In the genomic region with DNA sequence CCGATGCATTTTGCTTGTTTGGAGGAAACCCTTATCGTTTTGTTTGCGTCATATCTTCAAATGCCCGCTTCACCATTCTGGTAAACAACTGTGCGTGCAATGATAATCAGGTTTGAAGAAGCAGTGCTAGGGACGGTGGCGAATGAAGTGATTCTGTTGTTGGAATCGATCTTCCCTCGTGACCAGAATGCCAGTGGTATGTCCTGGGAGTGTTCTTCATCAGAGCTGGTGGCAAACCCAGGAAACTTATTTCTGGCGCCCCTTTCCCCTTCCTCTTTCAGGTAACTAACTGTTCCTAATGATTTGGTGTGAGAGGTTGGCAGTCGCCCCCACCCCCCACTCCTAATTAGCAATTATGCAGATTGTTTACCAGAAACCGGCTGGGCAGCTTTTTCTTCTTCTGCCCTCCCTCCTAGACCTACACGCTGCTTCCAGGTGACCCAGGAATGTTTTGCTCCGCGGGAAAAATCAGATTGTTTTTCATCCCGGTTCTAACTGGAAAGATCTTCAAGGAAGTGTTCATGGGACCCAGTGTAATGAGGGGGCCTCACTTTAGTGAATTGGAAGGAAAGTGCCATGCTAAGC, we compare ENCODE assay signal across 8 mouse cellular contexts.
DNase-seq lines count a peak whose midpoint lies in the region; ATAC-seq and TF ChIP-seq lines count a peak whose summit lies in the region.

No protein-coding gene starts in this region.

- intact Hi-C loops in left cerebral cortex, adult 2 months (cut with DNase I), result no loop called here

- peak overlapping the region; percentile 44 for H3K9ac ChIP-seq in forebrain, embryonic 15.5 days (replicated peaks)
- H3K9ac ChIP-seq in limb, embryonic 11.5 days (ENCODE audit: low read length), result peak overlapping the region; percentile 49

- peak; percentile 32; the same call in 1 of the 2 replicates for ATAC-seq in forebrain, embryonic 15.5 days (replicated peaks)
- no peak; the same call in 1 of the 2 replicates for ATAC-seq in limb, embryonic 11.5 days (ENCODE audit: insufficient number of reproducible peaks, low FRiP score, low TSS enrichment, low read depth)

- no peaks in the 10 kb centered on the region for H3K9me3 ChIP-seq in forebrain, embryonic 15.5 days
- no peaks in the 10 kb centered on the region for H3K9me3 ChIP-seq in limb, embryonic 11.5 days (ENCODE audit: control insufficient read depth, low read length)

- H3K4me3 ChIP-seq in left cerebral cortex, adult 2 months, result peak overlapping the region; percentile 38
- peak overlapping the region; percentile 51 for H3K4me3 ChIP-seq in forebrain, embryonic 15.5 days
- H3K4me3 ChIP-seq in limb, embryonic 11.5 days (ENCODE audit: low read depth, low read length), result peak overlapping the region; percentile 32

- no peak for TF ChIP-seq CTCF in left cerebral cortex, adult 2 months (IDR thresholded peaks at IDR 0.05)

- no peaks in the 10 kb centered on the region for H3K36me3 ChIP-seq in forebrain, embryonic 15.5 days
- H3K36me3 ChIP-seq in limb, embryonic 11.5 days (ENCODE audit: control insufficient read depth, insufficient read depth, low read length), result no peaks in the 10 kb centered on the region

- peak overlapping the region; percentile 87 for H3K4me2 ChIP-seq in forebrain, embryonic 15.5 days (replicated peaks)
- H3K4me2 ChIP-seq in limb, embryonic 11.5 days (ENCODE audit: low read depth, severe bottlenecking), result peak overlapping the region; percentile 57

- no peaks in the 10 kb centered on the region for H3K27me3 ChIP-seq in forebrain, embryonic 15.5 days
- no peaks in the 10 kb centered on the region for H3K27me3 ChIP-seq in limb, embryonic 11.5 days (ENCODE audit: control insufficient read depth, insufficient read depth, low read length)

- H3K4me1 ChIP-seq in forebrain, embryonic 15.5 days, result peaks cover 21% of the 10 kb centered on the region
- peaks cover 40% of the 10 kb centered on the region for H3K4me1 ChIP-seq in limb, embryonic 11.5 days (ENCODE audit: control insufficient read depth, insufficient read depth, low read length)

- no peak for DNase-seq in left cerebral cortex, adult 2 months (ENCODE audit: extremely low spot score in 1 of 2, low spot score in 2 of 2)
- no peak for DNase-seq in left cerebral cortex, adult 11 months (ENCODE audit: low spot score)
- no peak for DNase-seq in limb, embryonic 11.5 days (ENCODE audit: low spot score)
- DNase-seq in retina, postnatal 1 day, result peak; percentile 38
- DNase-seq in right cerebral cortex, postnatal 14 days, result no peak
- DNase-seq in adrenal gland, adult (ENCODE audit: inconsistent age in 2 of 2, low spot score in 1 of 2), result no peak
- DNase-seq in spleen, postnatal 10 days (ENCODE audit: low spot score in 2 of 2), result no peak

- H3K27ac ChIP-seq in left cerebral cortex, adult 2 months, result no peak overlapping the region; the same call in 1 of the 2 replicates
- no peak overlapping the region for H3K27ac ChIP-seq in forebrain, embryonic 15.5 days (replicated peaks)
- peak overlapping the region; percentile 61 for H3K27ac ChIP-seq in limb, embryonic 11.5 days (replicated peaks; ENCODE audit: low read depth, low read length)

- 8% methylated on average over 16 of the region's 16 CpGs for WGBS in forebrain, embryonic 15.5 days
- WGBS in limb, embryonic 11.5 days, result 8% methylated on average over 16 of the region's 16 CpGs
